Mouse (Mus musculus) lung, embryonic 16.5 days (tissue): ENCODE results near the gene Arhgef15. TPM values are rescaled to one million over a fixed set of nuclear protein-coding genes. Genes with fewer than 3 reads are reported as not detected.
"Not testable (repeated sequence)": the region's sequence is repeated elsewhere in the genome, so short reads cannot be mapped to it uniquely, and the experiment has no call there.

ENCODE experiments used
- ATAC-seq: fragments of 200-750 bp; cut with Nextera tagmentation; 2 replicates; pipeline ENCODE4 v1.8.0; 2017; ENCODE audit warnings: low read depth, mild to moderate bottlenecking, moderate library complexity
- H3K27ac ChIP-seq: fragments of 300-500 bp; sonication (generic); 2 replicates; pipeline ENCODE4 v1.5.1; 2014; ENCODE audit warnings: mild to moderate bottlenecking, control low read depth, low read length
- H3K27me3 ChIP-seq: fragments of 300-500 bp; sonication (generic); 2 replicates; pipeline ENCODE4 v1.6.1; 2014; ENCODE audit warnings: low read depth, low read length, mixed read lengths; ENCODE audit not compliant: control insufficient read depth, insufficient read depth
- H3K36me3 ChIP-seq: fragments of 300-500 bp; sonication (generic); 2 replicates; pipeline ENCODE4 v1.6.1; 2014; ENCODE audit warnings: low read length; ENCODE audit not compliant: control insufficient read depth, insufficient read depth
- H3K4me1 ChIP-seq: fragments of 300-500 bp; sonication (generic); replicated peaks from 2 replicates; pipeline ENCODE4 v1.6.1; 2014; ENCODE audit warnings: low read length, mixed read lengths; ENCODE audit not compliant: control insufficient read depth, insufficient read depth
- H3K4me2 ChIP-seq: fragments of 300-500 bp; sonication (generic); 2 replicates; pipeline ENCODE4 v1.6.1; 2014; ENCODE audit warnings: low read depth, low read length, control low read depth
- H3K4me3 ChIP-seq: fragments of 300-500 bp; sonication (generic); 2 replicates; pipeline ENCODE4 v1.5.1; 2014; ENCODE audit warnings: mild to moderate bottlenecking, low read length, control low read depth
- H3K9ac ChIP-seq: fragments of 300-500 bp; sonication (generic); 2 replicates; pipeline ENCODE4 v1.6.1; 2014; ENCODE audit warnings: low read length, control low read depth
- H3K9me3 ChIP-seq: fragments of 300-500 bp; sonication (generic); 2 replicates; pipeline ENCODE4 v1.6.1; 2016; ENCODE audit warnings: low read length; ENCODE audit not compliant: control insufficient read depth
- WGBS: fragments of 180-500 bp; shearing (Covaris S2); extraction: QIAGEN DNeasy Blood & Tissue Kit; methylation state at CpG from one replicate; pipeline ENCODE4 v1.1.7; 2014; 5-methylcytosine and 5-hydroxymethylcytosine counted together
- polyA plus RNA-seq: library from polyadenylated mRNA; unstranded; fragments of >200 nt; fragmentation: Nextera tagmentation; extraction: Ambion mirVana; gene quantifications from 2 replicates; pipeline ENCODE4 v1.2.1, GENCODE M21; 2015

Gene Arhgef15
- polyA plus RNA-seq, 1 experiment from 2014 or later, result 28.9 TPM

DNA sequence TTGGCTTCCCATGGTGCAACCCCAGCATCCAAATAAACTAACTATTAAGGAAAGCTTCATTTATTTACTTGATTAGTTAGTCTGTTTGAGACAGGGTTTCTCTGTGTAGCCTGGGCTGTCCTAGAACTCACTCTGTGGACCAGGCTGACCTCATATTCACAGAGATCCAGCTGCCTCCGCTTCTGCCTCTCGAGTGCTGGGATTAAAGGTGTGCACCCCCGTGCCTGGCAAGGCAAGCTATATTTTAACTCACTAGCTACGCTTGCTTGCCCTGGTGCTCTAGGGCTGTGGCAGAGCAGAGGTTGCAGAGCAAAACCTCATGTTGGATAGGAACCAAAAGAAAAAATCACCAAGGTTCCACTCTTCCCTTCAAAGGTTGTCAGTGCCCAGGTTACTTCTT lies 16.8 kb downstream of the Arhgef15 start:
- Histone ChIP-seq H3K4me3 (peak overlapping the region; percentile 61), H3K27me3 (no peaks in the 10 kb centered on the region), H3K4me1 (peaks cover 5% of the 10 kb centered on the region; the same call in 1 of the 2 replicates), H3K27ac (no peak overlapping the region), H3K36me3 (0 out of 2 replicates have a peak, but pooled peaks cover 2% of the 10 kb centered on the region), H3K9me3 (no peaks in the 10 kb centered on the region), H3K9ac (peak overlapping the region; percentile 73), H3K4me2 (peak overlapping the region; percentile 73)
- ATAC-seq, result no peak
- WGBS, result 43% methylated on average over 4 of the region's 4 CpGs

DNA sequence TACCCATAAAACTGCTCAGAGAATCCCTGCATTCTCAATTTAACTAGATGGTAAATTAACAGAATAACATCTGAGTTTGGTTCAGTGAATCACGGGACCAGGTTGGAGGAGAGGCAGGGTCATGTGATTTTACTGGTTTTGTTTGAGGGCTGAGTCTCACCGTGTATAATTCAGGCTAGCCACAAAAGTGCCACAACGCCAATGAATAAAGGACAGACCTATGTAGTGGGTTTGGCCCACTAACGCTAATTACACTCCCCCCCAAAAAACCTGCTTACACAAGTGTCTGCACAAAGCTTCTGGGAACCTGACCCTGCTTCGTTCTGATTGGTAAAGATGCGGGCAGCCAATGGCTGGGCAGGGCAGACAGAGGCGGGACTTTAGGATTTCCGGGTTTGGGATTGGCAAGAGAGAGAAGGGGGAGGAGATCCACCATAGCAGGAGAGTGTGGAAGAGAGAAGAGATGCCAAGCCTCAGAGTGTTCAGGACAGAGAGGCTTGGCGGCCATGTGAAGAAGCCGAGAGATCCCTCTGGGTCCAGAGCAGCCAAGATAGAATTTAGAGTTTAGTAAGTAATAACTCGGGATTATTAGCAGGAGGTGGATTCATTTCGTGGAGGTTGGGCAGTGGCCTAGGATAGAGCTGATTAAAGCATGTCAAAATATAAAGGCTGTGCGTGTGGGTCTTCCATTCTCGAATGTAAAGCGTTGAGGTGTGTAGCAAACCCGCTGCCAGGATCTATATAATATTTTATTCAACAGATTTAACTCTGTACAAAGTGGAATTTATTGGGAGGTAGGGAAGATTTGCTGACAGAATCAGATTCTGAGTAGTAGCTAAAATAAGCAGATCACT lies 17.6 kb downstream of the Arhgef15 start:
- Histone ChIP-seq H3K4me1 (peaks cover 5% of the 10 kb centered on the region; the same call in 1 of the 2 replicates), H3K9me3 (no peaks in the 10 kb centered on the region), H3K4me2 (peak overlapping the region; percentile 73), H3K36me3 (0 out of 2 replicates have a peak, but pooled peaks cover 2% of the 10 kb centered on the region), H3K4me3 (peak overlapping the region; percentile 61), H3K27ac (peak overlapping the region; percentile 45), H3K27me3 (no peaks in the 10 kb centered on the region), H3K9ac (peak overlapping the region; percentile 73)
- under 1% methylated on average over 16 of the region's 16 CpGs for WGBS
- peak; percentile 100 for ATAC-seq

DNA sequence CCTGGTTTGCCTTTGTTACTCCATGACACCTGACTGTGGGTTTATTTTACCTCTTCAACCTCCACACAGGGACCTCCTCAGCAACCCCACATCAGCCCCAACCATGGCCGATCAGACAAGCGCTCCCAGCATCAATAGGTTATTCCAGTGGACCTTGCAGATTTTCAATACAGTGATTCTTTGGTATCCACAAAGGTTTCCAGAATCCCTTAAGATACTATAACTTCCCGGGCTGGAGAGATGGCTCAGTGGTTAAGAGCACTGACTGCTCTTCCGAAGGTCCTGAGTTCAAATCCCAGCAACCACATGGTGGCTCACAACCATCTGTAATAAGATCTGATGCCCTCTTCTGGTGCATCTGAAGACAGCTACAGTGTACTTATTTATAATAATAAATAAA lies 20.3 kb downstream of the Arhgef15 start:
- H3K4me2 ChIP-seq, H3K9ac ChIP-seq, H3K4me1 ChIP-seq, H3K27me3 ChIP-seq, H3K4me3 ChIP-seq, H3K9me3 ChIP-seq, H3K36me3 ChIP-seq, ATAC-seq, H3K27ac ChIP-seq: not testable (repeated sequence)
- WGBS, result 82% methylated on average over 4 of the region's 4 CpGs

DNA sequence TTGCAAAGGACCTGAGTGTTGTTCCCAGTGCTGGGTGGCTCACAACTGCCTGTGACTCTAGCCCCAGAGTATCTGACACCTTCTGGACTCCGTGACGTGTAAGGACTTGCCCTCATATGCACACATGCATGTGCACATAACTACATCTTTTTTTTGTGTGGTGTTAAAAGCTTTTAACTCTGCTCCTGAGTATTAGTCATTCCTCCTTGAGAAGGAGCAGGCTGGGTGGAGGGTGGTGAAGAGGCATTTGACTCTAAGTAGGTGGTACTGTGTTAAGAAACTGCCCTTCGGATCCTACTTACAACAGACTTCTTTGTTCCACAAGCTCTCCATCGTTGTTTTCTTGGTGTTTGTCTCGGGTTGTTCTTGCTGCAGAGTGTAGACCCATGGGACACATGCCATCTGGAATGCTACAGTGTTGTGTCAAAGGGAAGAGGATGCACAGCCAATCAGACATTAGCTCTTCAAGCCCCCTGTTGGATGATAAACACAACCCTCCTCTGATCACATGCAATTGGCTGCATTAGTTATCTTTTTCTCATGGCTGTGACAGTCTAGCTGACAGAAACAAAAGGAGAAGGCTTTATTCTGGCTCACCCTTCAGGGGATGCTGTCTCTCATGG lies 23.3 kb downstream of the Arhgef15 start:
- no peak for ATAC-seq
- H3K4me1 ChIP-seq, result no peaks in the 10 kb centered on the region
- no peaks in the 10 kb centered on the region for H3K36me3 ChIP-seq
- no peak overlapping the region for H3K9ac ChIP-seq
- WGBS, result 59% methylated on average over 5 of the region's 5 CpGs
- no peak overlapping the region for H3K4me2 ChIP-seq
- H3K27me3 ChIP-seq, result no peaks in the 10 kb centered on the region
- no peaks in the 10 kb centered on the region for H3K9me3 ChIP-seq
- H3K27ac ChIP-seq, result no peak overlapping the region
- no peak overlapping the region for H3K4me3 ChIP-seq

DNA sequence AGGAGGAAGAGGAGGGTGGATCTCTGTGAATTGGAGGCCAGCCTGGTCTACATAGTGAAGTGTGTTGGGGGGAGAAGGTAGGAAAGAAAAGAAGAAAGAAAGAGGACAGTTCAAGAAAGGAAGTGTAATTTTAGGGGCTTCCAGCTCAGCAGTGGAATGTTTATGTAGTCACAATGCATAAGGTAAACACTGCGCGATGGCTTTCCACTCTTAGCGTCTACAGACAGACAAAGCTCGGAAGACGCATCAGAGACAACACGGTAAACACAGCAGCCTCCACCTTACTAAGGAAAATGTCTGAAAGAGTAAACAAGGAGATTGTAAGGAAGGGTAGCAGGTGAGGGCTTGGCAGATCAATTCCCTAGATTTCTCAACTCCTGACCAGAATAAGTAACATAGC lies 27.3 kb downstream of the Arhgef15 start:
- WGBS, result 14% methylated on average over 6 of the region's 6 CpGs
- Histone ChIP-seq H3K36me3 (no peaks in the 10 kb centered on the region), H3K4me2 (no peak overlapping the region), H3K4me1 (no peaks in the 10 kb centered on the region), H3K9ac (no peak overlapping the region), H3K9me3 (no peaks in the 10 kb centered on the region), H3K27me3 (no peaks in the 10 kb centered on the region), H3K4me3 (no peak overlapping the region), H3K27ac (no peak overlapping the region)
- 0 out of 2 replicates have a peak, but pooled peaks have one; percentile 45 for ATAC-seq

DNA sequence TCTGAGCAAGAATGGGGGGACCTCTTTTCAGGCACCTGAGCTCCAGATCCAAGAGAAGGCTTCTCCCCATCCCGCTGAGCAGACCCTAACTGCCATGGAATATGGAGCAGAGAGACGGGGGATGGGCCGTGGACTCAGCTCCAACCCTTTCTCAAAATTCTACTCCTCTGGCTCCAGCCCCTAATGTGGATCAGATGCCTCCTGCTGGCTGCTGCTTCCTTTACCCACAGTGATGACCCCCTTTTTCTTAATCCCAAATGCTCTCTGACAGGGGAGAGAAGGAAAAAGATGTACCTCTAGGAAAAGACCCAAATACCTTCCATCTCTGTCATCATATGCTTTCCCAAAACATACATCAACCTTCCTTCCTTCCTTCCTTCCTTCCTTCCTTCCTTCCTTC lies 30.3 kb downstream of the Arhgef15 start, which contains the start of gene Odf4:
Gene Odf4, minus strand, starts transcription at position 101 of the 400 bp plus-strand sequence.
- 73% methylated on average over 3 of the region's 3 CpGs for WGBS
- no peaks in the 10 kb centered on the region for H3K36me3 ChIP-seq
- H3K9ac ChIP-seq, result no peak within 1 kb of the TSS
- no peak for ATAC-seq
- H3K9me3 ChIP-seq, result no peaks in the 10 kb centered on the region
- H3K4me2 ChIP-seq, result no peak within 1 kb of the TSS
- no peaks in the 10 kb centered on the region for H3K27me3 ChIP-seq
- no peaks in the 10 kb centered on the region for H3K4me1 ChIP-seq
- no peak within 1 kb of the TSS for H3K27ac ChIP-seq
- no peak within 1 kb of the TSS for H3K4me3 ChIP-seq

DNA sequence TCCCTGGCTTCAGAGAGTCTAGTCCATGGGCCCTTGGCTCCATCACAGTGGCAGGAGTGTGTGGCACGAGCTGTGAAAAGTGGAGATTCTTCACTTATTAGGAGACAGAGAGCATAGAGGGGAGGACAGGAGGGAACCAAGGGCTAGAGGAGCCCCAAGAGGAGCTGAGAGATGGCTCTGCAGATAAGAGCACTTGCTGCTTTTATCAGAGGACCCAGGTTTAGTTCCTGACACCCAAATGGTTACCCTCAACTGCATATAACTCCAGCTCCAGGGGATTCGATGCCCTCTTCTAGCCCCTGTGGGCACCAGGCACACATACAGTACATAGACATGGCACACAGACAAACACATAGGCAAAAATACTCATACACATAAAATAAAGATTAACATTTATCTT lies 32.5 kb downstream of the Arhgef15 start:
- no peak overlapping the region for H3K4me2 ChIP-seq
- ATAC-seq, result no peak
- no peaks in the 10 kb centered on the region for H3K36me3 ChIP-seq
- 73% methylated on average over 2 of the region's 2 CpGs for WGBS
- no peaks in the 10 kb centered on the region for H3K27me3 ChIP-seq
- H3K4me1 ChIP-seq, result no peaks in the 10 kb centered on the region
- H3K27ac ChIP-seq, result no peak overlapping the region
- no peak overlapping the region for H3K4me3 ChIP-seq
- H3K9ac ChIP-seq, result no peak overlapping the region
- no peaks in the 10 kb centered on the region for H3K9me3 ChIP-seq

DNA sequence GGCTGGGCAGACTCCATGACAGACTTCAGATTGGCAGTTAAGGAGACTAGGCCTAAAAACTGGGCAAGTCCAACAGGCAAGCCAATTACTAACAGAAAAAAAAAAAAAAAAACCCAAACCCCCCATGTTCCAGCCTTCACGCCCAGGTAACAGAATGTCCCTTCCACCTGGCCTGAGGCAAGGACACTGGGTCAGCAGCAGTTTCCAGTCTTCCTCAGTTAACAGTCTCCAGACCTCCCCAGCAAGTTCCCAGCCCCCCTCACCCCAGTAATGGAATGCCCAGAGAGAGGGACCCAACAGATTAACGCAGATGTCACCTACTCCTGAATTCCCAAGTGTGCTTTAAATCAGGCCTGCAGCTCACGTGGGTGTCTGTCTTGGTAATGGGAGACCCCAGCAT lies 34.1 kb downstream of the Arhgef15 start:
- Histone ChIP-seq H3K27me3 (no peaks in the 10 kb centered on the region), H3K36me3 (no peaks in the 10 kb centered on the region), H3K9me3 (no peaks in the 10 kb centered on the region), H3K4me2 (no peak overlapping the region), H3K4me3 (no peak overlapping the region), H3K27ac (no peak overlapping the region), H3K4me1 (no peaks in the 10 kb centered on the region), H3K9ac (no peak overlapping the region)
- WGBS, result 46% methylated on average over 3 of the region's 3 CpGs
- ATAC-seq, result no peak

DNA sequence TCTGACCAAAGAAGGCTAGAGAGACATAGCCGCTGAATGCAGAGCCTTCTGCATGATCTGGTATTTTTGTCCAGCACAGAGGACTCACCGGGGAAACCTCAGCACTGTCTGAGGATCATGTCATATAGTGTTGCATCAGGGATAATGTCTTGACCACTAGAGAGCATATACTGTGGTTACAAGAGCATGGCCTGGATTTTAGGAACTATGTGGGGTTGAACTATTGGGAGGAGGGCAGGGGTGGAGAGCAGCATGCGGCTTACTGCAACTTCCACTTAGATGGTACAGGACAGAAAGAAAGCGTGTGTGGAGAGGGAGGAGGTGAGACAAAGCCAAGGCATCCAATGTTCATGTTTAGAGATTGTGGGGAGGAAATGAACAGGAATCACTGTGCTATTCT lies 42.7 kb downstream of the Arhgef15 start:
- WGBS, result 79% methylated on average over 4 of the region's 4 CpGs
- Histone ChIP-seq H3K4me3 (no peak overlapping the region), H3K36me3 (no peaks in the 10 kb centered on the region), H3K4me2 (no peak overlapping the region), H3K9ac (no peak overlapping the region), H3K4me1 (no peaks in the 10 kb centered on the region), H3K9me3 (no peaks in the 10 kb centered on the region), H3K27me3 (no peaks in the 10 kb centered on the region), H3K27ac (no peak overlapping the region)
- ATAC-seq, result no peak
